Mouse (Mus musculus): ENCODE data around the gene Hist1h4i. TPM values are rescaled to one million over a fixed set of nuclear protein-coding genes. Genes with fewer than 3 reads are reported as not detected.
"Not testable (repeated sequence)": the region's sequence is repeated elsewhere in the genome, so short reads cannot be mapped to it uniquely, and the experiment has no call there.

Gene Hist1h4i
- total and polyA plus RNA-seq, 2 experiments from 2014 or later = 4.2 to 26.4 TPM

DNA sequence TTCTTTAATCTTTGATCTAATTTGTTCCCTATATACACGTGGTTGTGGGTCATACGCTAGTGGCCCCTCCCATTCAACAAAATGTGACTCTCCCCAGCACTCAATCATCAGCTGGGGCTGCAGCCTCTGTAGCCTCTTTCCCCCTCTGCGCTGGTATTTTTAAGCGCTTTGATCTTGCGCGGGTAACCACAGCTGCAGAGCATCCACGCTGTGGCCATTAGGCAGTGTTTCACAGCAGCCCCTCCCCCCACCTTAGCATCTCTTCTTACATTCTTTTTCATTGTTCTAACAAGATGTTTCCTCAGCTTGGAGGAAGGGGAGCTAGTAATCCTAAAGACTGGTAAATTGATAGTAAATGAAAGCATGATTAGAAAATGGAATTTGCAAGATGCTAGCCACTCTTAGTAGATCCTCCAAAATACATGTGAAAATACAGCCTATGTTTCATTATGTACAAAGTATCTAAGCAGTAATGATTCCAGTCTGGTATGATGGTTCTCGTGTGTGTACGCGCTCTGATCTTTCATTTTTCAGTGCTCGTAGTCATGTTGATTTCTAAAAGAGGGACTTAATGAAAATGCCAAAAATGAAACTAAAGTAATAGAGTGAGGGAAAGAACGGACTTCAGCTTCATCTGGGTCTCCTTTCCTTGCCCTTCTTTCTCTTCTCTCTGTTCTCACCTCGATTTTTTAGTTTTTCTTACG is 8.7 kb upstream of the Hist1h4i start:
- Histone ChIP-seq H3K9ac (peak overlapping the region; percentile 72), H3K4me1 (ENCODE audit: insufficient read depth) (no peaks in the 10 kb centered on the region), H3K27ac (ENCODE audit: low read depth, low read length) (peak overlapping the region; percentile 89), H3K27me3 (ENCODE audit: insufficient read depth, low read length) (no peaks in the 10 kb centered on the region), H3K4me2 (ENCODE audit: low read depth) (peak overlapping the region; percentile 54), H3K4me3 (ENCODE audit: low read depth, low read length) (peak overlapping the region; percentile 58), H3K9me3 (ENCODE audit: low read length) (no peaks in the 10 kb centered on the region), H3K36me3 (ENCODE audit: insufficient read depth) (no peaks in the 10 kb centered on the region)
- no peak for TF ChIP-seq CTCF (IDR thresholded peaks at IDR 0.05; ENCODE audit: low read depth)
- WGBS = 2% methylated on average over 14 of the region's 14 CpGs
- DNase-seq = peak; percentile 81
- ATAC-seq = peak; percentile 61

DNA sequence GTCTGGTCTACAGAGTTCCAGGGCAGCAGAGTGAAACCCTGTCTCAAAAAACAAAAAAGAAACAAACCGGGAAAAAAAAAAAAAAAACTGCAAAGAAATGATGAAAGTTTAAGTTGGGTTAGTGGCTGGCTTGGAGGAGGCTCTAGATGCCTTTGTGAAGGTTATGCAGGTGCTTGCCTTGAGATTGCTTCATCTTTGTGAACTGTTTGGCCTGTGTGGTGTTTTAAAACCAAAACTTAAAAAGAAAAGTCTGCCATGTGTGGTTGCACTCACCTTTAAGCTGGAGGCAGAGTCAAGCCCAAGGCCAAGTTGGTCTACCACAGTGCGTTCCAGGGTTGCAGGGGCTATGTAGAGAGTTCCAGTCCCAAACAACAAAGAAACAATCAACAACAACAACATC is 7.9 kb upstream of the Hist1h4i start:
- Histone ChIP-seq H3K27me3 (ENCODE audit: insufficient read depth, low read length) (no peaks in the 10 kb centered on the region), H3K27ac (ENCODE audit: low read depth, low read length) (no peak overlapping the region), H3K4me2 (ENCODE audit: low read depth) (no peak overlapping the region), H3K4me3 (ENCODE audit: low read depth, low read length) (no peak overlapping the region), H3K9ac (no peak overlapping the region), H3K36me3 (ENCODE audit: insufficient read depth) (no peaks in the 10 kb centered on the region), H3K9me3 (ENCODE audit: low read length) (no peaks in the 10 kb centered on the region), H3K4me1 (ENCODE audit: insufficient read depth) (no peaks in the 10 kb centered on the region)
- DNase-seq (no peak), ATAC-seq (no peak)
- no peak for TF ChIP-seq CTCF (IDR thresholded peaks at IDR 0.05; ENCODE audit: low read depth)
- 84% methylated on average over 2 of the region's 2 CpGs for WGBS

DNA sequence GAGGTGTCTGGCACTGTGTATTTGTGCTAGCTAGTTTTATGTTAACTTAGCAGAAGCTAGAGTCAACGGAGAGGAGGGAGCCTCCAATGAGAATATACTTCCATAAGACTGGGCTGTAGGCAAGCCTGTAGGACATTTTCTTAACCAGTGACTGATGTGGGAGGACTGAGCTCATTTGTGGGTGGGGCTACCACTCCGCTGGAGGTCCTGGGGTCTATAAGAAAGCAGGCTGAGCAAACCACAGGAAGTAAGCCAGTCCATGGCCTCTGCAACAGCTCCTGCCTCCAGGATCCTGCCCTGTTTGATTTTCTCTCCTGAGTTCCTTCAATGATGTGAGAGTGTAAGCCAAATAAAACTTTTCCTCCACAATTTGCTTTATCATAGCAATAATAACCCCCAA is 4.1 kb upstream of the Hist1h4i start:
- 75% methylated on average over 2 of the region's 2 CpGs for WGBS
- no peaks in the 10 kb centered on the region for H3K9me3 ChIP-seq (ENCODE audit: low read length)
- no peak overlapping the region for H3K9ac ChIP-seq
- no peak overlapping the region for H3K27ac ChIP-seq (ENCODE audit: low read depth, low read length)
- peaks cover 5% of the 10 kb centered on the region for H3K4me1 ChIP-seq (ENCODE audit: insufficient read depth)
- no peaks in the 10 kb centered on the region for H3K36me3 ChIP-seq (ENCODE audit: insufficient read depth)
- DNase-seq (no peak), ATAC-seq (no peak)
- H3K4me2 ChIP-seq (ENCODE audit: low read depth) = no peak overlapping the region
- no peak for TF ChIP-seq CTCF (IDR thresholded peaks at IDR 0.05; ENCODE audit: low read depth)
- no peak overlapping the region for H3K4me3 ChIP-seq (ENCODE audit: low read depth, low read length)
- no peaks in the 10 kb centered on the region for H3K27me3 ChIP-seq (ENCODE audit: insufficient read depth, low read length)

DNA sequence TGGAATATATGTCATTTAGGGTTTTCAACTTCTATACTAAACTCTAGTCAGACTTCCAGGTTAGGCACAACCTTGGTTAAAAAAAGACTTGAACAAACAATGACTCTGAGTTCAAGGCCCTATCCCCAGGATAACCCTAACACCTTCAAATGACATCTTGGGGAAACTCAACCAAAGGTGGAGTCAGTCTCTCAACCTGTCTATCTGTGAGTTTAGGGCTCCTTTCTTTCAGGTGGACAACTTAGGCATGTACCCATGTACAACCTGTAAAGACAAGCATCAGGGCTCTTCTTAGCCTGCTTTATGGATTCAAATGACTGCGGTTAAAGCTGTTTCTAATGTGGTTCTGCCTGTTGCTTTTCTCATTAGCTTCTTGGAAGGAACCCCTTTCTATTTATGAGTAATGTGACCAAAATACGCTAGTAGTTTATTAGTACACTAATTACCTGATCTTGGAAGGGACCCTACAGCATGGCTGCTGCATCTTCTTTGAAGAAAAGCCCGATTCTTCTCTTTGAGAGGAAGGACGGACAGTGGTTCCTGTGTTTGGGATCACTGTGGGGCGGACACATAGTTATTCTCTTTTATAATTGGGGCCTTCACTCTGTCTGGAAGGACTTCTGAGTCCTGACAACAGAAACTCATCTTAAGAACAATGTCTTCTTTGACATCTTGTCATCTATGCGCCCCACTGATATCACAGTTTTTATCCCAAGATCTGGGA is 3.4 kb upstream of the Hist1h4i start:
- Histone ChIP-seq H3K4me2 (ENCODE audit: low read depth) (no peak overlapping the region), H3K4me1 (ENCODE audit: insufficient read depth) (peaks cover 11% of the 10 kb centered on the region), H3K9ac (no peak overlapping the region), H3K36me3 (ENCODE audit: insufficient read depth) (no peaks in the 10 kb centered on the region), H3K9me3 (ENCODE audit: low read length) (no peaks in the 10 kb centered on the region), H3K27ac (ENCODE audit: low read depth, low read length) (no peak overlapping the region), H3K27me3 (ENCODE audit: insufficient read depth, low read length) (no peaks in the 10 kb centered on the region), H3K4me3 (ENCODE audit: low read depth, low read length) (no peak overlapping the region)
- TF ChIP-seq CTCF (IDR thresholded peaks at IDR 0.05; ENCODE audit: low read depth) = no peak
- WGBS = 78% methylated on average over 6 of the region's 6 CpGs
- ATAC-seq (no peak), DNase-seq (no peak)

DNA sequence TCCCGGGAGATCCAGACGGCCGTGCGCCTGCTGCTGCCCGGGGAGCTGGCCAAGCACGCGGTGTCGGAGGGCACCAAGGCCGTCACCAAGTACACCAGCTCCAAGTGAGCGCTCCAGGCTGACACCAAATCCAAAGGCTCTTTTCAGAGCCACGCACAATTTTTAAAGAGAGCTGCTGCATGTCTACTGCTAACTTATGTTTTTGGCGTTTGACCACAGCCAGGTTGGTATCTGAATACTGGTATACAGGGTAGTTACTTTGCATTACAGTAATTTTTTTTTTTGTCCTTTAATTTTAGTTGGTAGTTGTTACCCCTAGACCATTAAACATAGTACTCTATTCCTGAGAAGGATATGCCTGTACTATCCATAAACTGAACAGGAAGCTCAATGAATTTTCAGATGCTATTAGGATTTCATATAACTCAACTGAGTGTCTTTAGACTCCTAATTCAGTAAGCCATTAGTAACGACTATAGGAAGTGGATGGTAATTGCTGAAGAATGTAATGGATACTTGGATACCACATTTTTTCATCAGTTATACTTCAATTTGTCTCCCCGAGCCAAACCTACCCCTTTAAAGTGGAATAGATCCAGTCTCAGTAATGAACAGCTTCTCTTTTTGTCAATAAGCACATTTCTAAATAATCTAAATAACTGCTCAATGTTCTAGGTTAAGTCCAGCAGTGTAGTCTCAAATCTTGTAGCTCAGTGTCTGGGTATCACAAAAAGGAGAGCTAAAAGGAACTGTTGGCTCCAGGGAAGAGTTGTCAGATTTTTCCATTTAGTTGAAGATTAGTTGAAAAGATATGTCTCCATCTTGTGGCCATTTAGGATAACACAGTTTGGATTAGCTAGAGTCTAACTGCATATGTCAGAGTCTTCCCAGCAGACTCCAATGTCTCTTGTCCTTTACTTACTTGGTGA is 2.6 kb upstream of the Hist1h4i start:
- H3K4me3 ChIP-seq (ENCODE audit: low read depth, low read length) = peak overlapping the region; percentile 35
- DNase-seq (peak; percentile 76), ATAC-seq (peak; percentile 12)
- H3K9ac ChIP-seq = no peak overlapping the region
- H3K4me2 ChIP-seq (ENCODE audit: low read depth) = peak overlapping the region; percentile 44
- H3K27me3 ChIP-seq (ENCODE audit: insufficient read depth, low read length) = no peaks in the 10 kb centered on the region
- H3K4me1 ChIP-seq (ENCODE audit: insufficient read depth) = peaks cover 11% of the 10 kb centered on the region
- under 1% methylated on average over 10 of the region's 14 CpGs for WGBS
- no peaks in the 10 kb centered on the region for H3K9me3 ChIP-seq (ENCODE audit: low read length)
- H3K27ac ChIP-seq (ENCODE audit: low read depth, low read length) = no peak overlapping the region
- no peaks in the 10 kb centered on the region for H3K36me3 ChIP-seq (ENCODE audit: insufficient read depth)
- peak; percentile 74 for TF ChIP-seq CTCF (IDR thresholded peaks at IDR 0.05; ENCODE audit: low read depth)

DNA sequence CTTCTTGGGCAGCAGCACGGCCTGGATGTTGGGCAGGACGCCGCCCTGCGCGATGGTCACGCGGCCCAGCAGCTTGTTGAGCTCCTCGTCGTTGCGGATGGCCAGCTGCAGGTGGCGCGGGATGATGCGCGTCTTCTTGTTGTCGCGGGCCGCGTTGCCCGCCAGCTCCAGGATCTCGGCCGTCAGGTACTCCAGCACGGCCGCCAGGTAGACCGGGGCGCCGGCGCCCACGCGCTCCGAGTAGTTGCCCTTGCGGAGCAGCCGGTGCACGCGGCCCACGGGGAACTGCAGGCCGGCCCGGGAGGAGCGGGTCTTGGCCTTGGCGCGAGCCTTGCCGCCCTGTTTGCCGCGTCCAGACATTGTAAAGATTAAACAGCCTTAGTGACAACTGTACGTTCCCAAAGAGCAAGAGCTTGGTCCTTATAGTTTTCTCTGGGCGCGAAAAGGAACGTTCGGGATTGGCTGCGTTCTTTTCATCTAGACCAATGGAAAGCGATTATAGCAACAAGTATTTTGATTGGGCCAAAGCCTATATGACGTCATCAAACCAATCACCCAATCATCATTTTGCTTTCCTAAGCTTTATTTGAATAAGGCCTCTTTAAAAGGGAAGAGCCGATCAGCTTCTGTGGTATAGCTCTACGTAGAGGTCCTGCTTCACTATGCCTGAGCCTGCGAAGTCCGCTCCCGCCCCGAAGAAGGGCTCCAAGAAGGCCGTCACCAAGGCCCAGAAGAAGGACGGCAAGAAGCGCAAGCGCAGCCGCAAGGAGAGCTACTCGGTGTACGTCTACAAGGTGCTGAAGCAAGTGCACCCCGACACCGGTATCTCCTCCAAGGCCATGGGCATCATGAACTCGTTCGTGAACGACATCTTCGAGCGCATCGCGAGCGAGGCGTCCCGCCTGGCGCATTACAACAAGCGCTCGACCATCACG is 1.7 kb upstream of the Hist1h4i start, which contains the start of the genes Hist1h2ag and Hist1h2bj:
Hist1h2ag (minus strand) TSS at position 377 of the 935 bp plus-strand sequence.
Hist1h2bj (plus strand) TSS at position 647 of the 935 bp plus-strand sequence.
- not testable (repeated sequence) for H3K9me3 ChIP-seq (ENCODE audit: low read length); H3K27me3 ChIP-seq (ENCODE audit: insufficient read depth, low read length); H3K36me3 ChIP-seq (ENCODE audit: insufficient read depth)
- Histone ChIP-seq H3K9ac (peak within 1 kb of the TSS; percentile 37), H3K4me1 (ENCODE audit: insufficient read depth) (peaks cover 11% of the 10 kb centered on the region), H3K4me3 (ENCODE audit: low read depth, low read length) (peak within 1 kb of the TSS; percentile 35), H3K4me2 (ENCODE audit: low read depth) (peak within 1 kb of the TSS; percentile 71), H3K27ac (ENCODE audit: low read depth, low read length) (peak within 1 kb of the TSS; percentile 47; the same call in 1 of the 2 replicates)
- DNase-seq = peak; percentile 98
- peak; percentile 90 for ATAC-seq
- WGBS = under 1% methylated on average over 38 of the region's 80 CpGs

Measured in forebrain, postnatal 0 days (tissue).